Mouse (Mus musculus) lung, embryonic 14.5 days (tissue): ENCODE measurements around the gene Raly. TPM values are rescaled to one million over a fixed set of nuclear protein-coding genes. Genes with fewer than 3 reads are reported as not detected.

Source experiments
- ATAC-seq: fragments of 200-750 bp; cut with Nextera tagmentation; 2 replicates; pipeline ENCODE4 v1.8.0; 2017; ENCODE audit warnings: mild to moderate bottlenecking, moderate TSS enrichment, moderate library complexity; ENCODE audit not compliant: insufficient read depth
- DNase-seq: peaks from one replicate; pipeline ENCODE4 v3.0.0-alpha.2; 2015
- H3K27ac ChIP-seq: fragments of 300-500 bp; sonication (generic); 2 replicates; pipeline ENCODE4 v1.5.1; 2014; ENCODE audit warnings: low read depth, mild to moderate bottlenecking, moderate library complexity
- H3K27me3 ChIP-seq: fragments of 300-500 bp; sonication (generic); 2 replicates; pipeline ENCODE4 v1.6.1; 2014; ENCODE audit warnings: low read length, control low read depth; ENCODE audit not compliant: insufficient read depth
- H3K36me3 ChIP-seq: fragments of 300-500 bp; sonication (generic); 2 replicates; pipeline ENCODE4 v1.6.1; 2014; ENCODE audit warnings: control low read depth; ENCODE audit not compliant: insufficient read depth
- H3K4me1 ChIP-seq: fragments of 300-500 bp; sonication (generic); 2 replicates; pipeline ENCODE4 v1.6.1; 2014; ENCODE audit warnings: antibody characterized with exemption, control low read depth; ENCODE audit not compliant: insufficient read depth
- H3K4me2 ChIP-seq: fragments of 300-500 bp; sonication (generic); 2 replicates; pipeline ENCODE4 v1.6.1; 2014; ENCODE audit warnings: mild to moderate bottlenecking
- H3K4me3 ChIP-seq: fragments of 300-500 bp; sonication (generic); 2 replicates; pipeline ENCODE4 v1.5.1; 2014; ENCODE audit warnings: low read depth, low read length
- H3K9ac ChIP-seq: fragments of 300-500 bp; sonication (generic); 2 replicates; pipeline ENCODE4 v1.6.1; 2014
- H3K9me3 ChIP-seq: fragments of 300-500 bp; sonication (generic); 2 replicates; pipeline ENCODE4 v1.6.1; 2016; ENCODE audit warnings: low read depth, low read length, control low read depth
- CTCF ChIP-seq: IDR thresholded peaks from 2 replicates; pipeline ENCODE4 v1.5.1; 2016; ENCODE audit warnings: antibody characterized with exemption, low read depth
- WGBS: fragments of 180-500 bp; shearing (Covaris S2); extraction: QIAGEN DNeasy Blood & Tissue Kit; methylation state at CpG from one replicate; pipeline ENCODE4 v1.1.7; 2014; 5-methylcytosine and 5-hydroxymethylcytosine counted together
- polyA plus RNA-seq: library from polyadenylated mRNA; unstranded; fragments of >200 nt; fragmentation: Nextera tagmentation; extraction: Ambion mirVana; gene quantifications from 2 replicates; pipeline ENCODE4 v1.2.1, GENCODE M21; 2014

The Raly gene
- polyA plus RNA-seq, 1 experiment from 2014 or later: 72.9 TPM

GRCm38 (mm10) chr2:154767051-154767450, 23.8 kb upstream of the Raly start:
- 0 out of 2 replicates have a peak, but pooled peaks cover 10% of the 10 kb centered on the region for H3K4me1 ChIP-seq
- H3K36me3 ChIP-seq: no peaks in the 10 kb centered on the region
- ATAC-seq: no peak
- no peak for DNase-seq
- H3K9ac ChIP-seq: no peak overlapping the region
- H3K4me2 ChIP-seq: no peak overlapping the region
- 86% methylated on average over 6 of the region's 6 CpGs for WGBS
- H3K27ac ChIP-seq: no peak overlapping the region
- no peak for TF ChIP-seq CTCF
- H3K27me3 ChIP-seq: no peaks in the 10 kb centered on the region
- no peak overlapping the region for H3K4me3 ChIP-seq
- H3K9me3 ChIP-seq: no peaks in the 10 kb centered on the region

- TF ChIP-seq CTCF: no peak
- ATAC-seq (no peak), DNase-seq (no peak)
- Histone ChIP-seq H3K4me3 (no peak within 1 kb of the TSS), H3K9ac (no peak within 1 kb of the TSS), H3K27ac (no peak within 1 kb of the TSS), H3K27me3 (no peaks in the 10 kb centered on the region), H3K4me1 (0 out of 2 replicates have a peak, but pooled peaks cover 8% of the 10 kb centered on the region), H3K9me3 (no peaks in the 10 kb centered on the region), H3K4me2 (no peak within 1 kb of the TSS), H3K36me3 (no peaks in the 10 kb centered on the region)
These were observed 21.0 kb upstream of the Raly start, which contains the start of gene Gm14214 for GRCm38 (mm10) chr2:154769930-154770329. Gene Gm14214 (minus strand): TSS chr2:154770030.

DNA sequence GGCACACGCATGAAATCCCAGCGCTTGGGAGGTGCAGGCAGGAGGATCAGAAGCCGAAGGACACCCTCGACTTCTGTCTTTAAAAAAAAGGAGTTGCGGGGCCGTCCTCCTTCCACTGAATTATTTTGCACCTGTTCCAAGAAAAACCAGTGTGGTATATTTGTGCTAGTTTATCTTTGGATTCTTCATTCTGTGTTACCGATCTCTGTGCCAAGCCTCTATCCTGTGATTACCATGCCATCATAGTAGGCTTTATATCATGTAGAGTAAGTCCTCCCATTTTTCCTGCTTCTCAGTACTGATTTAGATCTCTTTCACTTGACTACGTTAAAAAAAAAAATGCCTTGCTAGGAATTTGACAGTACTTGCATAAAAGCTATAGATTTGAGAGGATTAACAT, 19.3 kb upstream of the Raly start:
- Histone ChIP-seq H3K9ac (no peak overlapping the region), H3K4me2 (no peak overlapping the region), H3K27ac (no peak overlapping the region), H3K36me3 (no peaks in the 10 kb centered on the region), H3K4me3 (no peak overlapping the region), H3K9me3 (no peaks in the 10 kb centered on the region), H3K4me1 (no peaks in the 10 kb centered on the region), H3K27me3 (no peaks in the 10 kb centered on the region)
- 68% methylated on average over 8 of the region's 8 CpGs for WGBS
- ATAC-seq (no peak), DNase-seq (no peak)
- TF ChIP-seq CTCF: no peak

GRCm38 (mm10) chr2:154774032-154774431, 16.9 kb upstream of the Raly start:
- Histone ChIP-seq H3K27ac (no peak overlapping the region), H3K4me1 (no peaks in the 10 kb centered on the region), H3K4me3 (no peak overlapping the region), H3K9ac (no peak overlapping the region), H3K27me3 (no peaks in the 10 kb centered on the region), H3K4me2 (no peak overlapping the region), H3K9me3 (no peaks in the 10 kb centered on the region), H3K36me3 (no peaks in the 10 kb centered on the region)
- peak; percentile 72 for TF ChIP-seq CTCF
- DNase-seq (peak; percentile 79), ATAC-seq (no peak)
- 91% methylated on average over 1 of the region's 1 CpGs for WGBS

DNA sequence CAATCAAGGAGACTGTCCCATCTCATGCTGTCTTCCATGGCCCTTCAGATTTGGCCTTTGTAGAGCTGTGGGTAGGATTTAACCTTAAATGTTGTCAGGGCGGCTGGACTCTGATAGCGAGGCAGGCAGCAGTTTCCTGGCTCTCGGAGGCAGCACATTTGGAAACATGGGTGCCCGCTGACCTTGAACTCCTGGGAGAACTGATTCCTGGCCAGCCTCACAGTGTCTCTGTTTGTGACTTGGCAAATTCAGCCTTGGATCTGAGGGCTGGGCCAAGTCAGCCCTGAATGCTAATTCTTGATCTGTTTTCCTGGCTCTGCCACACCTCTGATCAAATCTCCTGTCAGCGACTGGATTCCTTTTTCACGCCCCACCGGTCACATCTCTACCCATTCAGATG, 14.4 kb upstream of the Raly start:
- WGBS: 62% methylated on average over 7 of the region's 7 CpGs
- Histone ChIP-seq H3K9me3 (no peaks in the 10 kb centered on the region), H3K4me3 (no peak overlapping the region), H3K9ac (no peak overlapping the region), H3K27me3 (no peaks in the 10 kb centered on the region), H3K36me3 (no peaks in the 10 kb centered on the region), H3K4me2 (no peak overlapping the region), H3K27ac (no peak overlapping the region), H3K4me1 (no peaks in the 10 kb centered on the region)
- DNase-seq: no peak
- no peak for TF ChIP-seq CTCF
- no peak for ATAC-seq

DNA sequence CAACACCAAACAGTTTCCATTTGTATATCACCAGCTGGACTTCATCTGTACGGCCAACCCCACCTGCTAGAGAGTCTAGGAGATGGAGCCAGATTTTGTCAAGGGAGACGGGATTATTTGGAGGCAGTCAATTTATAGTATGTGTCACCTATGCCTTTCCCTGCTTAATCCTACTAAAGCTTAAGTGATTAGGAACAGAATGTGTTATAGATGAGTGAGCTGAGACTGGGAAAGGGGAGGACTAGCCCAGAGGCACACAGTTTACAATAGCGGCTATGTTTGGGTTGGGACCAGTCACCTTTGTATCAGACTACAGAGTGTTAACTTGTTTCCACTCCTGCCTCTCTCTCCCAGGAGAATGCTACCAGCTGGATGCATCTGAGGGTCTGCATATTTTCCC, 11.2 kb upstream of the Raly start:
- Histone ChIP-seq H3K27ac (no peak overlapping the region), H3K9ac (no peak overlapping the region), H3K9me3 (no peaks in the 10 kb centered on the region), H3K27me3 (no peaks in the 10 kb centered on the region), H3K36me3 (no peaks in the 10 kb centered on the region), H3K4me1 (no peaks in the 10 kb centered on the region), H3K4me3 (no peak overlapping the region), H3K4me2 (no peak overlapping the region)
- no peak for TF ChIP-seq CTCF
- no peak for ATAC-seq
- WGBS: 41% methylated on average over 3 of the region's 3 CpGs
- no peak for DNase-seq

GRCm38 (mm10) chr2:154782361-154782760, 8.5 kb upstream of the Raly start:
- no peak for ATAC-seq
- Histone ChIP-seq H3K4me3 (no peak overlapping the region), H3K9me3 (no peaks in the 10 kb centered on the region), H3K36me3 (no peaks in the 10 kb centered on the region), H3K4me2 (no peak overlapping the region), H3K27ac (no peak overlapping the region), H3K27me3 (no peaks in the 10 kb centered on the region), H3K9ac (no peak overlapping the region), H3K4me1 (peaks cover 3% of the 10 kb centered on the region; the same call in 1 of the 2 replicates)
- 70% methylated on average over 4 of the region's 4 CpGs for WGBS
- DNase-seq: no peak
- no peak for TF ChIP-seq CTCF
